Mouse (Mus musculus) forebrain, postnatal 0 days (tissue): ENCODE measurements at regions not wholly inside any gene's neighbourhood (a gene's known extent, or its start where the extent isn't known, plus 50 kb on each side); places are given as distances from the start of the nearest gene placed in this dataset.
A peak's percentile ranks its signal among the peaks of the same experiment; 100 is the strongest.

Experiments
- ATAC-seq: fragments of 200-750 bp; cut with Nextera tagmentation; 2 replicates; pipeline ENCODE4 v1.8.0; 2017; ENCODE audit warnings: mild to moderate bottlenecking, moderate library complexity
- DNase-seq: peaks from one replicate; pipeline ENCODE4 v3.0.0-alpha.2; 2015
- H3K27ac ChIP-seq: fragments of 300-500 bp; sonication (generic); 2 replicates; pipeline ENCODE4 v1.5.1; 2014; ENCODE audit warnings: low read depth, mild to moderate bottlenecking, antibody characterized with exemption, low read length, moderate library complexity, mixed read lengths
- H3K27me3 ChIP-seq: fragments of 300-500 bp; sonication (generic); 2 replicates; pipeline ENCODE4 v1.6.1; 2014; ENCODE audit warnings: mild to moderate bottlenecking, low read length, mixed read lengths; ENCODE audit not compliant: insufficient read depth
- H3K36me3 ChIP-seq: fragments of 300-500 bp; sonication (generic); 2 replicates; pipeline ENCODE4 v1.6.1; 2014; ENCODE audit warnings: mild to moderate bottlenecking, moderate library complexity; ENCODE audit not compliant: insufficient read depth
- H3K4me1 ChIP-seq: fragments of 300-500 bp; sonication (generic); 2 replicates; pipeline ENCODE4 v1.6.1; 2014; ENCODE audit warnings: antibody characterized with exemption; ENCODE audit not compliant: insufficient read depth
- H3K4me2 ChIP-seq: fragments of 300-500 bp; sonication (generic); 2 replicates; pipeline ENCODE4 v1.6.1; 2014; ENCODE audit warnings: low read depth, mild to moderate bottlenecking, moderate library complexity
- H3K4me3 ChIP-seq: fragments of 300-500 bp; sonication (generic); 2 replicates; pipeline ENCODE4 v1.5.1; 2014; ENCODE audit warnings: low read depth, low read length, mixed read lengths
- H3K9ac ChIP-seq: fragments of 300-500 bp; sonication (generic); 2 replicates; pipeline ENCODE4 v1.6.1; 2014; ENCODE audit warnings: mild to moderate bottlenecking
- H3K9me3 ChIP-seq: fragments of 300-500 bp; sonication (generic); 2 replicates; pipeline ENCODE4 v1.6.1; 2016; ENCODE audit warnings: low read length
- CTCF ChIP-seq: sonication (generic); IDR thresholded peaks from 2 replicates; pipeline ENCODE4 v1.5.1; 2016; ENCODE audit warnings: antibody characterized with exemption, control low read depth, low read depth
- WGBS: fragments of 180-500 bp; shearing (Covaris S2); extraction: QIAGEN DNeasy Blood & Tissue Kit; methylation state at CpG from one replicate; pipeline ENCODE4 v1.1.7; 2014; 5-methylcytosine and 5-hydroxymethylcytosine counted together

- DNase-seq (no peak), ATAC-seq (no peak)
- H3K9me3 ChIP-seq: no peaks in the 10 kb centered on the region
- TF ChIP-seq CTCF: no peak
- H3K9ac ChIP-seq: no peak overlapping the region
- H3K27me3 ChIP-seq: no peaks in the 10 kb centered on the region
- no peaks in the 10 kb centered on the region for H3K4me1 ChIP-seq
- H3K36me3 ChIP-seq: no peaks in the 10 kb centered on the region
- no peak overlapping the region for H3K4me2 ChIP-seq
- H3K27ac ChIP-seq: no peak overlapping the region
- H3K4me3 ChIP-seq: no peak overlapping the region
Observed at GRCm38 (mm10) chr15:56896553-56896952, 580.9 kb downstream of the Slc22a22 start.

- no peak for TF ChIP-seq CTCF
- H3K27ac ChIP-seq: no peak overlapping the region
Observed at GRCm38 (mm10) chr15:56881501-56881900, 595.9 kb downstream of the Slc22a22 start.

GRCm38 (mm10) chr15:56865879-56866278, 611.5 kb downstream of the Slc22a22 start:
- Histone ChIP-seq H3K27me3 (no peaks in the 10 kb centered on the region), H3K27ac (no peak overlapping the region), H3K4me2 (no peak overlapping the region), H3K9me3 (no peaks in the 10 kb centered on the region), H3K4me1 (no peaks in the 10 kb centered on the region; the same call in 1 of the 2 replicates), H3K36me3 (no peaks in the 10 kb centered on the region), H3K4me3 (no peak overlapping the region), H3K9ac (no peak overlapping the region)
- 28% methylated on average over 6 of the region's 6 CpGs for WGBS
- ATAC-seq (peak; percentile 42; the same call in 1 of the 2 replicates), DNase-seq (no peak)
- no peak for TF ChIP-seq CTCF

More at GRCm38 (mm10) chr15:56881501-56881900, 595.9 kb downstream of the Slc22a22 start:
- Histone ChIP-seq H3K9ac (no peak overlapping the region), H3K27me3 (no peaks in the 10 kb centered on the region), H3K4me3 (no peak overlapping the region), H3K36me3 (no peaks in the 10 kb centered on the region), H3K9me3 (no peaks in the 10 kb centered on the region), H3K4me2 (no peak overlapping the region), H3K4me1 (no peaks in the 10 kb centered on the region)
- DNase-seq (no peak), ATAC-seq (no peak)
- WGBS: 73% methylated on average over 5 of the region's 5 CpGs

- H3K4me1 ChIP-seq: no peaks in the 10 kb centered on the region; the same call in 1 of the 2 replicates
- H3K9ac ChIP-seq: no peak overlapping the region
- 10% methylated on average over 4 of the region's 4 CpGs for WGBS
- no peaks in the 10 kb centered on the region for H3K27me3 ChIP-seq
- no peak overlapping the region for H3K27ac ChIP-seq
- H3K4me2 ChIP-seq: no peak overlapping the region
- no peaks in the 10 kb centered on the region for H3K9me3 ChIP-seq
- DNase-seq (no peak), ATAC-seq (peak; percentile 34; the same call in 1 of the 2 replicates)
- TF ChIP-seq CTCF: no peak
- no peaks in the 10 kb centered on the region for H3K36me3 ChIP-seq
- no peak overlapping the region for H3K4me3 ChIP-seq
Observed at GRCm38 (mm10) chr15:56865035-56865804, 612.2 kb downstream of the Slc22a22 start.

DNA sequence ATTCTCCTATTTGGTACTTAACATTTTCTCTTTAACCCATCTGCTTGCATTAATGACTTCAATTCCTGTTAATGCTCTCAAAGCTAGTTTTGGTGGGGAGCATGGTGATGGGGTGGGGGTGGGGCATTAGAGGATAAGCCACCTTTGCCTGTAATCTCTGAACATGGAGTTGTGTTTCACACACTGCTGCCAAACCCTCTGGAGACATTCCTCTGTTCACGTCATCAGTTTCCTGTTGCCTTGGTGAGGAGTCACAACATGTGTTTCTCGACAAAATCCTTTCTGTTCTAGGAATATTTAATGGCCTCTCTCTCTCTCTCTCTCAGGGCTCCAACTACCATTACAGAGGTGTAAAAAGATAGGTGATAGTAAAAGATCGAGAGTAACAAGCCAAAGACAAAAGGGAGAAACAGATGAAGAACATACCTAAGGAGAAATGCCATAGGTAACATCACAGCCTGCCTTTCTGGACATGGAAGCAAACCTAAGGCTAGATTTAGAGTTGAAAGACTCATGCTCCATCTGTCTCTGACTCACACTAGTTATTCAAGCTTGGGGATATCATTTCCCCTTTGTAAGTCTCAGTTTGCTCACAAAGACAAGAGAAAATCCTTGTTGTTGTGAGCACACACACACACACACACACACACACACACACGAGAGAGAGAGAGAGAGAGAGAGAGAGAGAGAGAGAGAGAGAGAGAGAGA, 618.6 kb downstream of the Slc22a22 start:
- H3K36me3 ChIP-seq: no peaks in the 10 kb centered on the region
- H3K4me2 ChIP-seq: no peak overlapping the region
- no peaks in the 10 kb centered on the region for H3K27me3 ChIP-seq
- no peak overlapping the region for H3K9ac ChIP-seq
- no peaks in the 10 kb centered on the region for H3K4me1 ChIP-seq
- H3K4me3 ChIP-seq: no peak overlapping the region
- no peaks in the 10 kb centered on the region for H3K9me3 ChIP-seq
- TF ChIP-seq CTCF: no peak
- 61% methylated on average over 4 of the region's 4 CpGs for WGBS
- DNase-seq (peak; percentile 10), ATAC-seq (peak; percentile 60; the same call in 1 of the 2 replicates)
- H3K27ac ChIP-seq: no peak overlapping the region

DNA sequence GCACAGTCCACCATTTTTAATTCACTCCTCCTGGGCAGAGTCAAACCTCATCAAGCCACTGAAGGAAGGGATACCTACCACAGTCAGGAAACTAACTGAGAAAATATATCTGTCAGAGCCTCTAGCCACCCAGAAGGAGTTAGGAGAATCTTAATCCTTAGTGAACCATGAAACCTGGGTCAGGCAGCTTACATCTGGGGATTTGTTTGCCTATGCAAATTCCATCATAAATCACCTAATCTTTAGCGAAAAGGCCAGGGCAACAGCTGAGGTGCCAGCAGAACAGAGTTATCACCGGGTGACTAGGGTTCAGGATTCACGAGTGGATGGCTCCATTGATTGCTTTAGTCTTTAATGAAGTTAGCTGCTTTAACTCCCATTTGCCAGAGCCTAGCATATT, 619.3 kb downstream of the Slc22a22 start:
- Histone ChIP-seq H3K9me3 (no peaks in the 10 kb centered on the region), H3K4me3 (no peak overlapping the region)
- no peak for ATAC-seq

GRCm38 (mm10) chr15:56856057-56856456, 621.4 kb downstream of the Slc22a22 start:
- no peak overlapping the region for H3K27ac ChIP-seq
- H3K9me3 ChIP-seq: no peaks in the 10 kb centered on the region
- TF ChIP-seq CTCF: peak; percentile 74
- H3K4me3 ChIP-seq: no peak overlapping the region
- no peaks in the 10 kb centered on the region for H3K4me1 ChIP-seq
- DNase-seq (peak; percentile 64), ATAC-seq (no peak)
- no peaks in the 10 kb centered on the region for H3K27me3 ChIP-seq
- no peak overlapping the region for H3K4me2 ChIP-seq
- 11% methylated on average over 2 of the region's 2 CpGs for WGBS
- no peak overlapping the region for H3K9ac ChIP-seq
- no peaks in the 10 kb centered on the region for H3K36me3 ChIP-seq

More for the DNA sequence above, 619.3 kb downstream of the Slc22a22 start:
- Histone ChIP-seq H3K27ac (no peak overlapping the region), H3K9ac (no peak overlapping the region), H3K4me2 (no peak overlapping the region), H3K4me1 (no peaks in the 10 kb centered on the region), H3K27me3 (no peaks in the 10 kb centered on the region), H3K36me3 (no peaks in the 10 kb centered on the region)
- 44% methylated on average over 3 of the region's 3 CpGs for WGBS
- TF ChIP-seq CTCF: no peak
- no peak for DNase-seq
